Mouse (Mus musculus) bone marrow, adult 2 months (tissue): ENCODE results near the gene Ppard. TPM values are rescaled to one million over a fixed set of nuclear protein-coding genes. Genes with fewer than 3 reads are reported as not detected.
A peak's percentile ranks its signal among the peaks of the same experiment; 100 is the strongest.

ENCODE experiments used
- H3K27ac ChIP-seq: fragments of 200-500 bp; 2 replicates; pipeline ENCODE4 v1.5.1; 2012; ENCODE audit warnings: low read depth, mild to moderate bottlenecking, control low read depth, inconsistent platforms, low read length; ENCODE audit not compliant: control insufficient read depth, poor library complexity, insufficient read depth
- H3K4me1 ChIP-seq: fragments of 200-500 bp; 2 replicates; pipeline ENCODE4 v1.6.1; 2011; ENCODE audit warnings: low read length; ENCODE audit not compliant: control insufficient read depth, insufficient read depth
- H3K4me3 ChIP-seq: fragments of 200-500 bp; replicated peaks from 2 replicates; pipeline ENCODE3; 2011; ENCODE audit warnings: mild to moderate bottlenecking, low read depth, low read length, control low read depth; ENCODE audit not compliant: control insufficient read depth
- CTCF ChIP-seq: fragments of 200-500 bp; IDR thresholded peaks from 2 replicates; pipeline ENCODE4 v1.5.1; 2011; ENCODE audit warnings: low read length, control low read depth; ENCODE audit not compliant: control insufficient read depth, insufficient read depth
- POLR2A ChIP-seq: fragments of 200-500 bp; IDR thresholded peaks from 2 replicates; pipeline ENCODE4 v1.6.1; 2011; ENCODE audit warnings: low read depth, mild to moderate bottlenecking, control low read depth, low read length, borderline replicate concordance; ENCODE audit not compliant: control insufficient read depth
- WGBS: fragments of 180-500 bp; shearing (Covaris S2); methylation state at CpG from one replicate; pipeline ENCODE4 v1.1.7; 2018; 5-methylcytosine and 5-hydroxymethylcytosine counted together
- polyA plus RNA-seq: library from polyadenylated mRNA; stranded (reverse); fragments of >200 nt; gene quantifications from 2 replicates; pipeline ENCODE4 v1.2.4, GENCODE M21; 2011; ENCODE audit warnings: low replicate concordance; ENCODE audit not compliant: missing spikeins, insufficient read depth, insufficient read length

The Ppard gene
- polyA plus RNA-seq, 1 experiment = 13.2 TPM

DNA sequence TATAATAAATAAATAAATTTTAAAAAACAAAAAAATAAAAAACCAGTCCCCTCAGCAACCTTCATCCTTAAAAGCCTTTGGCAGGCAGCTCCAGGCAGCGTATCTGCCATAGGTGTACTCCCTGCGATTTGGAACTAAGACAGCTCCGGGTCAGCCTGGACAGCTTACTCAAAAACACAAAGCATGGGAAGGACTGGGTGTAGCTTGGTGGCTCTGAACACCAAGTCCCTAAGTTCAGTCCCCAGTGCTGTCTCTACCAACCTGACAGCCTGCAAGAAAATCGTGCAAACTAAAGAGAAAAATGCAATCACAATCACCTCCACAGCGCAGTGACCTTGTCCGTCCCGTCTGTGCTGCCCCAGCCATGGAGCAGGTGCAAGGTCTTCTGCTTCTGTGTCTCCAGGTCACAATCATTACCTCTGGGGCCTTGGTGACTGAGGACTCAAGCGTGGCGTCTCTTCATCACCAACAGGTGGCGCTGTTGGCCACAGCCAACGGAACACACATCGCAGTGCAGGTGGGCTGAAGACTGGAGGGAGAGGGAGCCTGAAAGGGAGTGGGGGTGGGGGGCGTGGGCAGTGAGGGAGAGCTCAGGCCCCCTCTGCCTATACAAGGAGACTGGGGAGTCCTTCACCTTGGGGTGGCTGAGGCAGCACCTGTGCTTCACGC lies 28.3 kb upstream of the Ppard start:
- Histone ChIP-seq H3K4me3 (no peak overlapping the region), H3K27ac (no peak overlapping the region), H3K4me1 (peaks cover 4% of the 10 kb centered on the region)
- 37% methylated on average over 14 of the region's 14 CpGs for WGBS
- 0 out of 2 replicates have a peak, but pooled peaks have one; percentile 25 for TF ChIP-seq POLR2A
- TF ChIP-seq CTCF = peak; percentile 99

DNA sequence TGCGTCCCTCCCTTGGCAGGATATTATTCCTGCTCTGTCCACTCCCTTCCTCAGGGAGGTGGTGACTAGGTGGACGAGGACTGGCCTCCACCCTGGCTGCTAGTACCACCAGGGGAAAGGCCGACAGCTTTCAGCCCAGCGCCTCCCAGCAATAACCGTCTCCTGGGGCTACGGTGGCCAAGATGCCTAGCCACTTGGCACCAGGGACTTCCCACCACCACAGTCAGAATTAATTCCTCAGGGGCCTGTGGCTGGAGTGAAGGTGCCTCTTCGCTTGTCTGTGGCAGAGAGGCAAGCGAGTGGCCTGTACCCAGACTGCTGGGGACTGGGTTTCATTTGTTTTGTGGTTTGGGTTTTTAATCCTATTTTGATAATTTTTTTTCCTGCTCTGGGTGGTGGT lies 27.1 kb upstream of the Ppard start:
- 60% methylated on average over 8 of the region's 8 CpGs for WGBS
- TF ChIP-seq CTCF = no peak
- TF ChIP-seq POLR2A = no peak
- Histone ChIP-seq H3K4me1 (peaks cover 4% of the 10 kb centered on the region), H3K27ac (no peak overlapping the region), H3K4me3 (no peak overlapping the region)

DNA sequence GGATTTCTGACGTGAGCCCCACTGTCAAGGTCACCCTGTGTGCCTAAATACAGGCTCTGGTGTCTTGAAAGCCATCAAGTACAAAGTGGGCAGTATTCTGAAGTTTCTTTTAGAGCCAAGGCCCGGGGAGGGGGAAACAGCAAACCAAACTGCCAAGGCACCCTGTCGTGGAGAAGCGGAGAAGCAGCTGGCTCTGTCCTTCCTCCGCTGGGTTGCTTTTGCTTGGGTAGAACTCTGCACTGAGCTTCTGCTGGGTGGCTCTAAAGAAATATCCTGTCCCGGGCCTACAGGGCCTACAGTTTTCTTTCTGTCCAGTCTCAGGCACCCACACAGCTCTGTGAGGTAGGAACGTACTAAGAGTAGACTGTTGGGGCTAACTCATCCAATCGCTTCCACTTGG lies 25.4 kb upstream of the Ppard start:
- TF ChIP-seq POLR2A (no peak), CTCF (no peak)
- 19% methylated on average over 8 of the region's 8 CpGs for WGBS
- peak overlapping the region; percentile 94 for H3K27ac ChIP-seq
- peaks cover 10% of the 10 kb centered on the region for H3K4me1 ChIP-seq
- no peak overlapping the region for H3K4me3 ChIP-seq

DNA sequence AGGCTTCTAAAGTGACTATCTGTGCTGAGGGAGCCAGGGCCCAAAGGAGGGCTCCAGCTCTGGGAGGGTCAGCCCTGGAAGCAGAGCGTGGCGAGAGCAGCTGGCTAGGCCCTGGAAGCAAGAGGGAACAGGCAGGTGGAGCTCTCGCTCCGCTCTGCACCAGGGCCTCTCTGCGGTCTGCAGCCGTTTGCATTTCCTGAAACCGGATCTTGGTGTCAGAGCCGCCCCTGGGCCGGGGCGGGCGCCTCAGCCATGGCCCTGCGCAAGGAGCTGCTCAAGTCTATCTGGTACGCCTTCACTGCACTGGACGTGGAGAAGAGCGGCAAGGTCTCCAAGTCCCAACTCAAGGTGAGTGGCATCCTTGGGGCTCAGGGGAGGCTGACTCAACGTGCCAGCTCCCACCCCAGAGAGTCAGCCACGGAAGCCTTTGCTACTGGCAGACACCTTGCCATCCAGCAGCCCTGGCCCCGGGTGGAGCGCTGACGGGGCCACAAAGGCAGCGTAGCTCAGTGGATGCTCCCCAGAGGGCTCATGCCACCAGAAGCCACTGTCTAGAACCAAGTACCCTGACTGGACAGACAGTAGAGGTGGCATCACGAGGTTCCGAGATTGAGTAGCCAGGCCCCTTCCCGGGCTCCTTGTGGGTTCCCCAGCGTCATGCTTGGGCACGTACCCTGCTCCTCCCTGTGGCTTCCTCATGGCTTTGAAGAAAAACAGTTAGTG lies 24.7 kb upstream of the Ppard start, which contains the start of gene Def6:
Gene Def6, plus strand, starts transcription at position 188 of the 723 bp plus-strand sequence.
- TF ChIP-seq POLR2A (peak; percentile 95), CTCF (peak; percentile 80)
- 0% methylated on average over 26 of the region's 26 CpGs for whole genome bisulfite sequencing
- H3K4me3 ChIP-seq = peak within 1 kb of the TSS; percentile 88
- peaks cover 10% of the 10 kb centered on the region for H3K4me1 ChIP-seq
- H3K27ac ChIP-seq = peak within 1 kb of the TSS; percentile 94

DNA sequence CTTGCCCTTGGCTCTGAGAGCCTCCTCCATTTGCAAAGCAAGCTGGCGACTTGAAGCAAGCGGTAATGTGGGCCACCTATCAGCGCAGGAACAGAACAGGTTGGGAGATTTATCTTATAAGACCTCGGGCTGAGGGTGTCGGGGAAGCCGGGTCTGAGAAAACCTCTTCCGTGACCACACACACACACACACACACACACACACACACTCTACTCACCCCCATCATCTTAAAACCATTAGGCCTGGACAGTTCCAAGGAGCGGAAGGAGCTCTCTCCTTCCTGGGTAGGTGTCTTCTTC lies 24.2 kb upstream of the Ppard start:
- peak overlapping the region; percentile 88 for H3K4me3 ChIP-seq
- 0% methylated on average over 8 of the region's 8 CpGs for WGBS
- TF ChIP-seq POLR2A = no peak
- no peak for TF ChIP-seq CTCF
- H3K4me1 ChIP-seq = peaks cover 10% of the 10 kb centered on the region
- peak overlapping the region; percentile 94 for H3K27ac ChIP-seq

DNA sequence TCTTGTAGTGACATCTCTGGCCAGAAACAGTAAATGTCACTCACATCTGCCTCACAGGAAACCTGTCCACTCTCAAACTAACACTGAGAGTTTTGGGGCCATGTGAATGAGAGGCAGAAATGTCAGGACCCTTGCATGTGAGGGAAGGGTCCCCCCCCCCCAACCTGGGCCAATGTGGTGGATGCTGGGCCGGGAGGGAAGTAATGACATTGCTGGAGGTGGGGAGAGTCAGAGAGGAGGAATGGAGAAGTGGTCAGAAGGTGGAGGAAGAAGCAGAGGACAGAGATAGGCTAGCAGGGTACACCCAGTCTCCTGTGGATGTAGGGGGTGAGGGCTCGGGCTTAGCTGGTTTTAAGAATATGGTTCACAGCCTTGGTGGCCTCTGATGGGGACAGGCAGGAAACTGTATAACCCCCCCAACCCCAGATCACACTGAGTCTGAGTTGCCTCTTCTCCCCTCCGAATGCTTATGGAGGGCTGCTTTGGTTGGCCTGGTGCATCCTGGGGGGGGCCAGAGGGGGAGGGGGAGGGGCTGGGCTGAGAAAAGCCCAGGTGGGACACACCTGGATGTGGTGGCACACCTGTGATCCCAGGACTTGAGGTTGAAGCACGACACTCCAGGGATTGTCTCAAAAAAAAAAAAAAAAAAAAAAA lies 22.9 kb upstream of the Ppard start:
- 4% methylated on average over 4 of the region's 4 CpGs for WGBS
- no peak for TF ChIP-seq CTCF
- TF ChIP-seq POLR2A = no peak
- H3K27ac ChIP-seq = peak overlapping the region; percentile 63
- H3K4me3 ChIP-seq = peak overlapping the region; percentile 41
- H3K4me1 ChIP-seq = peaks cover 10% of the 10 kb centered on the region

DNA sequence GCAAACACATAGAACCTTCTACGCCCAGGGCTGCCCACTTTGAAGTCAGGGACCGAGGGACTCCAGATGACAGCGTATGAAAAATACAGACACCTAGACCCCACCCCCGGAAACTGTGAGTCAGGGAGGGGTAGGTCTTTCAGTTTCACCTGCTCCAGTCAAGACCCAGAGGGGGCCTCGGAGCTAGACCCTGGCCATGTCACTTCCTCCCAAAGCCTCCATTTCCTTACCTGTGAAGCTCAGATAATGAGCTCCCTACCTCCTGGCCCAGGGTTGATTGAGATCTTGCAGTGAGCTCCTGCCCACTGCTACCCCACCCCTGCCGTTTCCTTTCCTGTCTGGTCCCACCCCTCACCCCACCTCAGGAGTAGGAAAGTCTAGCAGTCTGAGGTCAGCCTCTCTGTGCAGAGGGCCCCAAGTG lies 20.6 kb upstream of the Ppard start:
- WGBS = 8% methylated on average over 6 of the region's 6 CpGs
- H3K27ac ChIP-seq = peak overlapping the region; percentile 1; the same call in 1 of the 2 replicates
- no peak for TF ChIP-seq POLR2A
- no peak for TF ChIP-seq CTCF

DNA sequence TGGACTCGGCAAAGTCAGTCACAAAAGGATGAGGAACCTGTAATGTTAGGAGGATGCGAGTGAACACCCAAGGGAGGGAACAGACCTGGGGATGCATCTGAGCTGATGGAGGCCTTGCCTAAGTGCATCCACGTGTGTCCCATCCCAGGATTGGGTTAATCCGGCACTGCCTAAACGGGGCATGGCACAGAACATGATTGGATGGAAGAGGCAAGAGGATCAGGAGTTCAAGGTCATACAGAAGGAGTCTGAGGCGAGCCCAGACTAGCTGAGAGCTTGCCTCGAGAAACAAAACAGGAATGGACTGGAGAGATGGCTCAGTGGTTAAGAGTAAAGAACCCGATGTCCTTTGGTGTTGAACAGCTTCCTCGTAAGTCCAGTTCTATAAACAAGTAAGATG lies 20.1 kb upstream of the Ppard start:
- no peak for TF ChIP-seq POLR2A
- TF ChIP-seq CTCF = no peak
- Histone ChIP-seq H3K4me3 (no peak overlapping the region), H3K4me1 (peaks cover 8% of the 10 kb centered on the region), H3K27ac (peak overlapping the region; percentile 1; the same call in 1 of the 2 replicates)
- WGBS = 47% methylated on average over 9 of the region's 9 CpGs

More for the DNA sequence above, 20.6 kb upstream of the Ppard start:
- H3K4me3 ChIP-seq = no peak overlapping the region
- peaks cover 6% of the 10 kb centered on the region for H3K4me1 ChIP-seq
